Mouse (Mus musculus): ENCODE measurements at regions not wholly inside any gene's neighbourhood (a gene's known extent, or its start where the extent isn't known, plus 50 kb on each side); places are given as distances from the start of the nearest gene placed in this dataset.

DNA sequence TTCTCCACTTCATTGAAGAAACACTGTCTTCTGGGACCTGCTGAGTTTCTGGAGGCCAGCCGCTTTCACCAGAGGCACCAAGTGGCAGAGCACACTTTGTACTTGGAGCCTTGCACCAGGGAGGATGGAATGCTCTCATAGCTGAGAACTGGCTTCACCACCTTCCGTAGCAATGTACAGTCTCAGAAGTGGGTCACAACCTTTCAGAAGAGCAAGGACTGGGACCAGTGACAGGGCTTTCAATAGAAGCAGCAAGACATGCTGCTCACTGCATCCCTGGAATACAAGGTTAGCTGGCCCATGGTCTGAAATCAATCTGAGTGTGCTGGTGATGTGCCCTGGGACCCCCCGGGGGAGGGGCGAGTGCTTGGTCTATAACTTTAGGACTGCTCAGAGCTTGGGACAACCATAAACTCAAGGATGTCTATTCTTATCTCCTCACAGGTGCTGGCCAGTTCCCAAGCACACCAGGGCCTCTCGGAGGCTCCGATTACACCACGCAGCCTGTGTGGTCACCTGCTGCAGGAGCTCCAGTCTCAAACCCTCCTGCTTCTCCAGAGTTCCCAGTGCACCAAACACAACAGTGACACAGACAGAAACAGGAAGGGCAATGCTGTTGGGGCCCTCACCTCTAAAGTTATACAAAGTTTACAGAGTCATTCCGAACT, 114.4 kb upstream of the Tmem45b start:
- no peak for DNase-seq

DNA sequence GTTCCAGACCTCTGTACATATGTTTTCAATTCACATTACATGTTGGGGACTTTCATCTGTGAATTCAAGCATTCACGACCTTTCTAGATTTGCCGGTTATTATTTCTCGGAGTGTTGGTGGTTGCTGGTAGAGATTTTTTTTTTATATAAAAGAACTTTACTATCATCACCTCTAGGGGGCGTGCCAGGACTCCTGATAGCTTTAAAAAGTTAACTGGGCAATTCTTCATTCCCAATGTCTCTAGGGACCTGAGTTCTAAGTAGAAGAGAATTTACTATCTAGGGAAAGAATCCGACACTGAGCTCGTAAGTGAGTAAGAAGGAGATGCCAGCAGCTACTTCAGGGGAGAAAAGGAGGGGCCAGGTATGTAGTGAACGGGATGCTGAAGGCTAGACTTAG, 112.8 kb upstream of the Tmem45b start:
- DNase-seq, result no peak

DNA sequence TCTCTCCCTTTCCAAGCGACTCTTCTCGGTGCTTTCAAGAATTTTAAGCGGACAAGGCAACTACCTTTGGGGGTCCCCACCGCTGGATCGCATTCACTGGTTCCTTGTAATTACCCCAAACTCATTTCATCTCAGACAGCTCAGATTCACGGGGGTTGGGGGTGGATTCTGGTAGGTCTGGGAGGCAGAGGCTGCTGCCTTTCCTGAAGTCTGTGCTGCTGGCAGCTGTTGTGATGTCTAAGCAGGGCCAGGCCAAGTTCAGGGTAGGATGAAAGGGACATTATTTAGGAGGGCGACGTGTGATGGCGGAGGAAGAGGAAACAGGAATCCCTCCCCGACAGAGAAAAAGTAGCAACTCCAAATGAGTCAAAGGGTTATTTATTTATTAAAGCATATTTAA, 102.8 kb upstream of the Tmem45b start:
- no peak for DNase-seq

DNA sequence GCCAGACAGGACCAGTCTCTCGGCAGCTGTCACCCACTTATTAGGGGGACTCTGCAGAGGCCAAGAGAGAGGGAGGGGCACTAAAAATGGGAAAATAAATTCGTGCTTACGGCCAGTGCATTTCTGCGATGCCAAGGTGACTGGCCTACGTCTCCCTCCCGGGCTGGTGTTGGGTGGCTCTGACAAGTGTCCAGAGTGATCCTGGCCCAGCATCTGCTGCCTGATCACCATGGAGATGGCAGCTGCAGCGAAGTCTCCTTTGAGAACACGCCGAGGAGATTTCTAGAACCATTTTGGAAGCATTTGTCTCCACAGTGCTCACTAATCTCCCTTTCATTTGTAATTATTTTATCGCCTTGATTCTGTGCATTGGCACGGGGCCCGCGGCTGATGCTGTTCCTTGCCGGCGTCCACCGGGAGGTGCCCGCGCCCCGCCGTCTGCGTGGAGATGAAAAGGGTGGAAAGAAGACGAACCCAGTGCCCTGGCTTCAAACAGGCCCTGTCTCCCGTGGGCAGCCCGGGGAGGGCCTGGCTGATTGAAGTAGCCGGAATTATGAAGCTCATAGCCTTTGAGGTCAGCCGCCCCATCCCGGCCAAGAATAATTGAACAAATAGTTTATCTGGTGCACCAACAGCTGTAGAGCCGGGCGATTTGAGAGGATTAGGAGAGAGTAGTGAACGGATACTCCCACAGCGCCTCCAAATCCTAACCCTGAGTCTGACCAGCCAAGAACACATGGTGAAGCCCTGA, 102.2 kb upstream of the Tmem45b start:
- DNase-seq, result no peak

DNA sequence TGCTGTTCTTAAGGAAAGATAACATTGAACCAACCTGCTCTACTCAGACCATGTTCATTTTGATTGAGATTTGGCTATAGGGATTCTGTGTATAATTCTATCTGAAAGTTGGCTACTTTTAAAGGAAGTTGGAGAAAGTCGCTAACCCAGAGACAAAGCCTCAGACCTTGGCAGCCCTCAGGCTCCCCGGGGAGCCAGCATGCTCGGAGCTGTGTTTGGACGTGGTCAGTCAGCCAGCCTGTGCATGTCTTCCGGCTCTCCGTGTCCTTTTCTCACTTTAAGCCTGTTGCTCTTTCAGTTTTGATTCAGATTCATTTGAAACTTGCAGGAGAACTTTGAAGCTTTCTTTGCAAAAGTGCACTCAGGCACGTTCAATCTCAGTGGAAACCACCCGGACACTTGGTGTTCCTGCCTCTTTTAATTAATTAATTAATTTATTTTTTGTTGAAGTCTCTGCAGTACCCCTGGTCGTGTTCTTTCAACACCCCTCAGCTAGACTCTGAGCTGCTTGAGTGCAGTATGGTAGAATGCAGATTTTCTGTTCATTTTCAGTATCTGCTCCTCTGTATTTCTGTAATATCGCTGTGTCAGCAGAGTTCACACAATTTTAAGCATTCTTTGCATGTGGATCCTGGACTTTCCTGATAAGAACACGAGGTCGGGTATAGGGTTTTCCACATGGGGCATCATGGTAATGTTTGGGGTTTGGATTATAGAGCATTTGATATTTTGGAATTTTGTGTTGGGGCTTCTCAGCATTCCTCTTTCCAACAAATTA, 100.9 kb upstream of the Tmem45b start:
- DNase-seq, result peak; percentile 25

DNA sequence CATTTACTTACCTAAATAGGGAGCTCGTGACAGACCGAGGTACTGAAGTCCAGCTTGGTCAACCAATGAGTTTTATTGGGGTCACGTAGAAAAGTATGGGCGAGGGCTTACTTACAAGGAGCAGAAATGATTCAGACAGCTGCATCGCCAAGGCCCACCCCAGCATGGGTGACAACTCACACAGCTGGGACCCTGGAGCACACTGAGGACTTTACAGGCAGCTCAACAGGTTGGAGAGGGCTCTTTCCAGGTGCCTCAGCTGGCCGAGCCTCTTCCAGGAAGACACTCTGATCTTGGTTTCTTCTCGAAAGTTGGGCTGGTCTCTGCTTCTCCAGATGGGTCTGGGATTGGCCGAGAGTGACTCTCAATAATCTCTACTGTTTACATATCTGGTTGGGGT, 99.3 kb upstream of the Tmem45b start:
- DNase-seq, result no peak

DNA sequence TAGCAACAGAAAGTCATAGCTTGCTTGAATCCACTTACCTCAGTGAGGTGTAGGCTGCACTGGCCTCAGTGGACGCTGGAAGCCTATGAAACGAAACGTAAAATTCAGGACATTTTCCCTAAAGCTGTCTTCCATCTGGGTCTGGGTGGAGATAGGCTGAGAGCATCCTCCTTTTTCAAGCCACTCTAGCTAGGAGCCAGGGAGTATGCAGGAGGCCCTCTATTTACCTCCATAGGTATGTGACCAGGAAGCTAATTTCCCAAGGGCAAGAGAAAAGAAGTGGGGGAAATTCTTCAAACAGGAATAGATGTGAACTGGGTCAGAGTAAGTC, 95.9 kb upstream of the Tmem45b start:
- no peak for DNase-seq

DNA sequence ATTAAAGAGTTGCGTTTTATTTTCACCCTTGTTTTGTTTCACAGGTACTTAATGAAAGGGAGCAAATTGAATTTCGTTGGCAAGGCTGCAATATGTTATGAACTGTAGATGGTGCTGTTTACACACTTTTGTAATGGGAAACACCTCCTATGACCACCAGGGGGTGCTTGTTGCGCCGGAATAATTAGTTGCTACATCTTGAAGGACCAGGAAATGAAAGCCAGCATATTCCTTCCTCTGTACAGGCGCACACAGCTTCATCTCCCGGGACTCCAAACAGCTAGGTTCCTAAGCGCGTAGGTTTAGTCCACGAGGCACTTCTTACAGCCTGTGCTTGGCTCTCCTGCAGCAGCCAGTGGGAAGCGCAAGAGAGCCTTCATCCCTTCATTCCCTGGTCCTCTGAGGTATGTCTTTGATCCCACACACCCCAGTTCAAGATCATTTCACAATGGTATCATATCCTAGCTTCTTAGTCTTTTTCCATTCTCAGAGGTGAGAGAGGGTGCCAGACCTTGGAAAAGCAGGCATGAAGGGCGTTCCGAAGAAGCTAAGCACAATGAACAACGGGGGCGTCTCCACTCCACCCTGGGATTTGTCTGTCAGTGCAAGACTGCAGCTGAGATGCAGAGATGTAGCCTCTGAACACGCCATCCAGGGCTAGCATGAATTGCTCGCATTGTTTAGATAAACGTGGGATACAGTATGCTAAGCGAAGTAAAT, 95.4 kb upstream of the Tmem45b start:
- DNase-seq, result peak; percentile 89

DNA sequence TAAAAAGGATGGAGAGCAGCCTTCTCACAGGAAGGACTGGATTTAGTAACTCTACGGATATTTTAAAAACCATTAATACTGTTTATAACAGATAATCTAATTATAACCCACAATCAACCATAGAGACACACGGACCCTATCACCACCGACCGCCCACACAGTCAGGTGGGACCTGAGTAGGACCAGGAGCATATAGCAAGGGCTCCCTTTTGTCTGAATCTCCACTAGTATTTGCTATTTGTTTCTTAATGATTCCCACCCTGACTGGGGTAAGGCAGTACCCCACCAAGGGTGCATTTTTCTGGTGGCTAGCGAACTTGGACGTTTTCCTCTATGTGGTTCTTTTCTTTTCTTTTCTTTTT, 79.4 kb upstream of the Tmem45b start:
- no peak for DNase-seq

DNA sequence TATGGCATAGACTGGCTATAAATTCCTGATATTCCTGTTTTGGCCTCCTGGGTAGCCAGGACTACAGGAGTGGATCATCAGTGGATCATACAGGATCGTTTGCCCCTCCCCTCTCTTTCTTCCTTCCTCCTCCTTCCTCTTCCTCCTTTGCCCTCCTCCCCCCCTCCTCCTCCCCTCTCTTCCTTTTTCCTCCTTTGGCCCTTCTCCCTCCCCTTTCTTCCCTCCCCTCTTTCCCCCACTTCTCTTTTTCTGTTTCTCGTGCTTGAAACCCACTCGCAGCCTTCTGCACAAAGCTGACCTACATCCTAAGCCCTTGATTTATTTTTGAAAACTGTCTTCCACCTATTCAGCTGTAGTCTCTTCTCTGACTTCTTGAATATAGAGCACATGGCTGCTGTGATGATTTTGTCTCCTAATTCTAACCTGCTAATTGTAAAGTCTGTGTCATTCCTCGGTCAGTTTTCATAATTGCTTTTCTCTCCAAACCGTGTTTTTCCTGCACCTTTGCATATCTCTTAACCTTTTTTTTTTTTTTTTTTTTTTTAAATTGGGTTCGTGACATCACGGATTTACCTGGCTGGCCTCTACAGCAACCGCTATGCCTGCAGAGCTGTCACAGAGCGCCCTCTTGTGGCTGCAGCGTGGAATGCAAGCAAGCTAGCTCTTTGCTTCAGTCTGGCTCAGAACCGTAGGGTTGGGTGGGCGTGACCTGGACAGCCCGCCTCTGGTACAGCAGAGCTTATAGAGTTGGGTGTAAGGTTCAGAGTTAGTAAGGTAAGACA, 78.8 kb upstream of the Tmem45b start:
- DNase-seq, result peak; percentile 81

DNA sequence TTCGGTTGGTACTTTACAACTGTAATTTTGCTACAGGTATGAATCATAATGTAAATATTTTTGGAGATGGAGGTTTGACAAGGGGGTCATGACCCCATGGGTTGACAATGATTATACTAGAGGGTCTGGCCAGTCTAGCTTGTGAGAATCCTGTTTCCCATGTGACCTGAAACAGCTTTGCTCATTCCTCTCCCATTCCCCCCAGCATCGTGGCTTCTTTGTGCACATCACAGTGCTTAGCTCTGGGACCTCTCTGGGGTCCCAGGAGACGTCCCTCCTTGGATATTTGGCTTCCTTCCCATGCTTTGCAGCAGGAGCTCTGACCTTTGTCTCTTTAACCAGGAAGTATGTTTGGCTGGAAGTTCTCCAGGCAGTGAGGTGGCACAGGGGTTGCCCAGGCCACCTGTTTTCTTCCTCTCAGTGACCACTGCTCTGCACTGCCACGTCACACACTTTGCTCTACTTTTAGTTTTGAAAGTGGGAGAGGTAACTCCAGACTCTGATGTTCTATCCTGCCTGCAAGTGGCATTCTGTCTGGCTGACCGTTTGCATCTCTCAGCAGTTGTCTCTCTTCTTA, 77.4 kb upstream of the Tmem45b start:
- no peak for DNase-seq

DNA sequence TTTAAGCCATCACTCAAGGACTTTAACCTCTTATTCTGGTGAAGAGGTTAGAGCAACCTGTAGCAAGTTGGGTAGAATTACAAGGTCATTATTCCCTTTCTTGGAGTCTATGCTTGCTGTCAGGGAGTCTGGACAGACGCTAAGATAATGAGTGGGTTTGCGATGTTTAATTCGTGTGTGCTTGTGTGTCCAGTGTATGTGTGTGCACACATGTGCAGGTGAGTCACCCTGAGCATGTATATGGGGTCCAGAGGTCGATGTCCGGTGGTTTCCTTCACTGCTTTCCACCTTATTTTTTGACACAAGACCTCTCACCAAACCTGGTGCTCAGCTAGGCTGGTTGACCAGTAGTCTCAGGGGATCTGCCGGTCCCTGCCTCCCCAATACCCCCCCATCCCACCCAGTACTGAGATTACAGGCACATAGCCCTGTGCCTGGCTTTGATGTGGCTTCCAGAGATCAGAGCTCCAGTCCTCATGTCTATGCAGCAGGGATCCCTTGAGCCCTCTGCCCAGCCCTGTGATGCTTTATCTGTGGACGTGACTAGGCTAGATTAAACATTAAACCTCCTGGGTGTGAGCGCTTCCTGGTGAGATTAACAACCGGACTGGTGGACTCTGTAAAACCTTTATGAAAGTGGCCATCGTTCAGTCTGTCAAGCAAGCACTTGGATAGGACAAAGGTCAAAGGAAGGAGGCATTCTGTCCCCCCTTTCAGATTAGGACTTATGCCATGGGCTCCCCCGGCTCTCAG, 74.4 kb upstream of the Tmem45b start:
- DNase-seq, result no peak

DNA sequence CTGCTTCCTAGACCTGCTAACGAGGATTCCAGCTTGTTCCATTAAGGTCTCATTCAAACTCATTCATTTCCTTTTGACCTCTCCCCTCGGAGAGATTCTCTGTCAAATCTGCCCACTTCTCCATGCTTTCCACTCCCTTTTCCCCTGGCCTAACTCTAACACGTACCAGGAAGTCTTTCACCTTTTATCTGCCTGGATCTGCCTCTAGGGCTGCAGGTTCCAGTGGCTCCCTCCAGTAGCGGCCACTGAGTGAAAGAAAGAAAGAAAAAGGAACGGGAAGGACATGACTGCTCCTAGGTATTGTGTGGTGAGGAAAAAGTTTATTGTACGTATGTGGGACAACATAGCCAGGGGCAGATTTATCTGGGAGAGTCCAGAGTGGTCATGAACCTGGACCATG, 64.8 kb upstream of the Tmem45b start:
- no peak for DNase-seq

DNA sequence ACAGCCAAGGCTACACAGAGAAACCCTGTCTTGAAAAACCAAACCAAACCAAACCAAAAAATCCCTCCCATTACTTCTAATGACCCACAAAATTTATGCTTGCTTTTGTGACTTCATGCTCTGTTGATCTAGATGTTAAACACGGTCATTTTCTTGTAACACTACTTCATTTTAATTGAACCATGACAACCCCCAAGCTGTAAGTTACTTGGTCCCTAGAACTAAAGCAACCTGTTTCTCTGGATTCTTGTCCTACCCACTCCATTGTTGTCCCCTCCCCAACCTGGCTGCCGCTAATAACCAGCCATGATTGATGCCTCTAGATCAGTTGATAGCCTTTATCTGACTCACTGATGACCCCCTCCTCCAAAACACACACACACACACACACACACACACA, 63.0 kb upstream of the Tmem45b start:
- no peak for DNase-seq
